Mouse (Mus musculus) embryonic facial prominence, embryonic 13.5 days (tissue): ENCODE results near the gene H2-DMa. TPM values are rescaled to one million over a fixed set of nuclear protein-coding genes. Genes with fewer than 3 reads are reported as not detected.
A peak's percentile ranks its signal among the peaks of the same experiment; 100 is the strongest.

ENCODE experiments used
- ATAC-seq: fragments of 200-750 bp; cut with Nextera tagmentation; 2 replicates; pipeline ENCODE4 v1.8.0; 2017; ENCODE audit warnings: low read depth; ENCODE audit not compliant: insufficient number of reproducible peaks, insufficient read depth, low FRiP score, low TSS enrichment
- H3K27ac ChIP-seq: fragments of 300-500 bp; sonication (generic); 2 replicates; pipeline ENCODE4 v1.5.1; 2015; ENCODE audit warnings: moderate library complexity, mild to moderate bottlenecking, inconsistent platforms
- H3K27me3 ChIP-seq: fragments of 300-500 bp; sonication (generic); 2 replicates; pipeline ENCODE4 v1.6.1; 2015; ENCODE audit warnings: mild to moderate bottlenecking, inconsistent platforms
- H3K36me3 ChIP-seq: fragments of 300-500 bp; sonication (generic); 2 replicates; pipeline ENCODE4 v1.6.1; 2015; ENCODE audit warnings: mild to moderate bottlenecking, inconsistent platforms
- H3K4me1 ChIP-seq: fragments of 300-500 bp; sonication (generic); 2 replicates; pipeline ENCODE4 v1.6.1; 2015; ENCODE audit warnings: inconsistent platforms
- H3K4me2 ChIP-seq: fragments of 300-500 bp; sonication (generic); 2 replicates; pipeline ENCODE4 v1.6.1; 2015; ENCODE audit warnings: moderate library complexity, mild to moderate bottlenecking, inconsistent platforms
- H3K4me3 ChIP-seq: fragments of 300-500 bp; sonication (generic); 2 replicates; pipeline ENCODE4 v1.5.1; 2015; ENCODE audit warnings: mild to moderate bottlenecking, inconsistent platforms
- H3K9ac ChIP-seq: fragments of 300-500 bp; sonication (generic); 2 replicates; pipeline ENCODE4 v1.6.1; 2015; ENCODE audit warnings: mild to moderate bottlenecking, inconsistent platforms
- H3K9me3 ChIP-seq: fragments of 300-500 bp; sonication (generic); 2 replicates; pipeline ENCODE4 v1.6.1; 2016; ENCODE audit warnings: inconsistent platforms
- WGBS: fragments of 180-500 bp; shearing (Covaris S2); methylation state at CpG from one replicate; pipeline ENCODE4 v1.1.7; 2015; ENCODE audit warnings: mixed read lengths; 5-methylcytosine and 5-hydroxymethylcytosine counted together
- polyA plus RNA-seq: library from polyadenylated mRNA; unstranded; fragments of >200 nt; fragmentation: Nextera tagmentation; extraction: Ambion mirVana; gene quantifications from 2 replicates; pipeline ENCODE4 v1.2.1, GENCODE M21; 2015

The H2-DMa gene
- polyA plus RNA-seq, 1 experiment from 2014 or later = 17.2 TPM

GRCm38 (mm10) chr17:34186885-34187260 is 67.5 kb downstream of the H2-DMa start:
- no peaks in the 10 kb centered on the region for H3K9me3 ChIP-seq
- H3K4me3 ChIP-seq = peak overlapping the region; percentile 59
- no peak overlapping the region for H3K27ac ChIP-seq
- no peaks in the 10 kb centered on the region for H3K36me3 ChIP-seq
- H3K9ac ChIP-seq = peak overlapping the region; percentile 65
- WGBS = 3% methylated on average over 14 of the region's 14 CpGs
- H3K4me1 ChIP-seq = peaks cover 14% of the 10 kb centered on the region
- ATAC-seq = peak; percentile 11; the same call in 1 of the 2 replicates
- peaks cover 80% of the 10 kb centered on the region for H3K27me3 ChIP-seq
- peak overlapping the region; percentile 97 for H3K4me2 ChIP-seq

GRCm38 (mm10) chr17:34187261-34187916 is 68.0 kb downstream of the H2-DMa start, which contains the start of the genes Tap1 and Psmb9:
Gene Tap1 (plus strand): TSS chr17:34187553.
Gene Psmb9 (minus strand): TSS chr17:34187764.
- Histone ChIP-seq H3K4me2 (peak within 1 kb of the TSS; percentile 97), H3K27me3 (peaks cover 83% of the 10 kb centered on the region)

GRCm38 (mm10) chr17:34188010-34188409 is 68.7 kb downstream of the H2-DMa start:
- WGBS = 1% methylated on average over 20 of the region's 20 CpGs
- peak overlapping the region; percentile 73 for H3K9ac ChIP-seq
- H3K4me2 ChIP-seq = peak overlapping the region; percentile 97
- no peaks in the 10 kb centered on the region for H3K9me3 ChIP-seq
- H3K27ac ChIP-seq = peak overlapping the region; percentile 81
- H3K27me3 ChIP-seq = peaks cover 88% of the 10 kb centered on the region
- H3K4me1 ChIP-seq = peaks cover 14% of the 10 kb centered on the region
- peak overlapping the region; percentile 59 for H3K4me3 ChIP-seq
- ATAC-seq = no peak
- H3K36me3 ChIP-seq = no peaks in the 10 kb centered on the region

More at GRCm38 (mm10) chr17:34187261-34187916, 68.0 kb downstream of the H2-DMa start, which contains the start of the genes Tap1 and Psmb9:
- no peaks in the 10 kb centered on the region for H3K36me3 ChIP-seq
- WGBS = under 1% methylated on average over 46 of the region's 46 CpGs
- H3K4me3 ChIP-seq = peak within 1 kb of the TSS; percentile 59
- no peaks in the 10 kb centered on the region for H3K9me3 ChIP-seq
- ATAC-seq = peak; percentile 96
- H3K4me1 ChIP-seq = peaks cover 14% of the 10 kb centered on the region
- peak within 1 kb of the TSS; percentile 73 for H3K9ac ChIP-seq
- H3K27ac ChIP-seq = peak within 1 kb of the TSS; percentile 81

Other genes starting within 250 kb of the H2-DMa start
- gene Gm7029, start 245.7 kb upstream of the H2-DMa start, polyA plus RNA-seq = not detected in 2 replicates
- 7.2 and 7.3 TPM in 2 replicates for gene Kifc1, start 228.9 kb upstream of the H2-DMa start, polyA plus RNA-seq
- 0.27 TPM in 1 of 2 replicates, not detected in the other for gene Platr17, start 214.4 kb upstream of the H2-DMa start, polyA plus RNA-seq
- gene Daxx, start 210.1 kb upstream of the H2-DMa start, polyA plus RNA-seq = 57.7 and 58.9 TPM in 2 replicates
- gene Tapbp, start 203.6 kb upstream of the H2-DMa start, polyA plus RNA-seq = 26.6 and 31.9 TPM in 2 replicates
- 15.4 and 17.6 TPM in 2 replicates for gene Zbtb22, start 203.6 kb upstream of the H2-DMa start, polyA plus RNA-seq
- gene Rgl2, start 190.0 kb upstream of the H2-DMa start, polyA plus RNA-seq = 61.2 and 63.7 TPM in 2 replicates
- gene Pfdn6, start 179.2 kb upstream of the H2-DMa start, polyA plus RNA-seq = 176 and 190 TPM in 2 replicates
- 36.2 and 40.7 TPM in 2 replicates for gene Wdr46, start 178.9 kb upstream of the H2-DMa start, polyA plus RNA-seq
- gene B3galt4, start 168.1 kb upstream of the H2-DMa start, polyA plus RNA-seq = 7.0 and 7.2 TPM in 2 replicates
- gene Vps52, start 163.7 kb upstream of the H2-DMa start, polyA plus RNA-seq = 45.7 and 49.6 TPM in 2 replicates
- gene Rps18, start 163.5 kb upstream of the H2-DMa start, polyA plus RNA-seq = 1,782 and 1,797 TPM in 2 replicates
- 8.5 and 14.6 TPM in 2 replicates for gene H2-K1, start 119.2 kb upstream of the H2-DMa start, polyA plus RNA-seq
- gene Ring1, start 94.9 kb upstream of the H2-DMa start, polyA plus RNA-seq = 17.1 and 22.3 TPM in 2 replicates
- 57.4 and 58.8 TPM in 2 replicates for gene H2-Ke6, start 91.5 kb upstream of the H2-DMa start, polyA plus RNA-seq
- gene Slc39a7, start 87.9 kb upstream of the H2-DMa start, polyA plus RNA-seq = 201 and 212 TPM in 2 replicates
- 53.4 and 56.4 TPM in 2 replicates for gene Rxrb, start 87.7 kb upstream of the H2-DMa start, polyA plus RNA-seq
- gene Col11a2, start 80.1 kb upstream of the H2-DMa start, polyA plus RNA-seq = 23.7 and 26.5 TPM in 2 replicates
- gene H2-Oa, start 27.2 kb upstream of the H2-DMa start, polyA plus RNA-seq = 0.48 and 0.65 TPM in 2 replicates
- gene Brd2, start 3.1 kb downstream of the H2-DMa start, polyA plus RNA-seq = 122 and 142 TPM in 2 replicates
- gene H2-DMb2, start 23.8 kb downstream of the H2-DMa start, polyA plus RNA-seq = 0.67 and 1.1 TPM in 2 replicates
- 2.0 and 2.6 TPM in 2 replicates for gene H2-DMb1, start 33.5 kb downstream of the H2-DMa start, polyA plus RNA-seq
- gene Tap1, start 68.0 kb downstream of the H2-DMa start, polyA plus RNA-seq = 8.4 and 9.5 TPM in 2 replicates
- gene Psmb9, start 68.2 kb downstream of the H2-DMa start, polyA plus RNA-seq = 2.3 and 3.8 TPM in 2 replicates
- gene Psmb8, start 78.2 kb downstream of the H2-DMa start, polyA plus RNA-seq = 4.3 and 5.7 TPM in 2 replicates
- gene Tap2, start 84.0 kb downstream of the H2-DMa start, polyA plus RNA-seq = 3.5 and 3.7 TPM in 2 replicates
- not detected in 2 replicates for gene H2-Ob, start 119.4 kb downstream of the H2-DMa start, polyA plus RNA-seq
- gene H2-Ab1, start 138.1 kb downstream of the H2-DMa start, polyA plus RNA-seq = 5.3 and 5.6 TPM in 2 replicates
- gene H2-Aa, start 168.3 kb downstream of the H2-DMa start, polyA plus RNA-seq = 0.73 and 0.98 TPM in 2 replicates
- gene H2-Eb1, start 186.3 kb downstream of the H2-DMa start, polyA plus RNA-seq = 1.3 and 3.4 TPM in 2 replicates
- gene H2-Eb2, start 206.1 kb downstream of the H2-DMa start, polyA plus RNA-seq = not detected in 2 replicates
- 0.13 and 0.17 TPM in 2 replicates for gene Btnl2, start 235.3 kb downstream of the H2-DMa start, polyA plus RNA-seq